Comparison of ENCODE assay signal across 24 mouse cellular contexts in genomic region chr4:34322841-34323240, GRCm38 (mm10).
DNase-seq lines count a peak whose midpoint lies in the region; ATAC-seq lines count a peak whose summit lies in the region.
"Had no signal": no experiment of that assay in that cellular context is flagged by ENCODE, and none has a peak within 500 bp of the region (broad histone marks: within the 10 kb centered on the region; RNA-seq: fewer than 3 reads in every experiment).

No protein-coding gene starts in this region.

- H3K27ac ChIP-seq in intestine, embryonic 14.5 days (ENCODE audit: low read depth): no peak overlapping the region
- no peak overlapping the region for H3K27ac ChIP-seq in intestine, embryonic 16.5 days (ENCODE audit: low read length)
- H3K27ac ChIP-seq: embryonic facial prominence, embryonic 15.5 days; forebrain, embryonic 10.5 days; heart, adult 2 months; heart, embryonic 15.5 days; hindbrain, embryonic 14.5 days had no signal

- no peaks in the 10 kb centered on the region for H3K36me3 ChIP-seq in intestine, embryonic 14.5 days (ENCODE audit: control insufficient read depth, insufficient read depth, low read length)
- no peaks in the 10 kb centered on the region for H3K36me3 ChIP-seq in intestine, embryonic 16.5 days (ENCODE audit: control insufficient read depth, insufficient read depth, low read length)
- H3K36me3 ChIP-seq: embryonic facial prominence, embryonic 15.5 days; forebrain, embryonic 10.5 days; G1E; heart, embryonic 15.5 days had no signal

- DNase-seq in cerebellum, postnatal 4 days (ENCODE audit: low spot score in 2 of 2): no peak
- DNase-seq in intestine, embryonic 14.5 days (ENCODE audit: low spot score): peak; percentile 50
- DNase-seq in cerebellum, adult 9-11 months: peak; percentile 16
- DNase-seq in cerebellum, postnatal 36 days: peak; percentile 15 to 26
- DNase-seq in frontal cortex, postnatal 25 days (ENCODE audit: low spot score in 2 of 2): no peak
- DNase-seq: adrenal gland, adult 8-10 months; adrenal gland, postnatal 36 days; B cell, adult 2 months; embryo, embryonic 11 days; gastrocnemius, postnatal 14 days; heart, adult 2 months; heart, postnatal 14 days; kidney, adult 11 months had no signal

- ATAC-seq in cerebellum, adult (ENCODE audit: insufficient number of reproducible peaks, low FRiP score, low TSS enrichment): peak; percentile 75
- ATAC-seq in intestine, embryonic 14.5 days (replicated peaks; ENCODE audit: low FRiP score, low TSS enrichment, low read depth): no peak
- no peak for ATAC-seq in intestine, embryonic 16.5 days
- ATAC-seq: CD4-positive, CD25-positive, alpha-beta regulatory T cell, adult 4 months; forebrain, embryonic 14.5 days had no signal

- no peaks in the 10 kb centered on the region for H3K9me3 ChIP-seq in intestine, embryonic 14.5 days (ENCODE audit: control insufficient read depth, low read length)
- H3K9me3 ChIP-seq in intestine, embryonic 16.5 days (ENCODE audit: control insufficient read depth, low read length): no peaks in the 10 kb centered on the region
- H3K9me3 ChIP-seq: embryonic facial prominence, embryonic 15.5 days; forebrain, embryonic 10.5 days; G1E; heart, embryonic 15.5 days had no signal

- no peaks in the 10 kb centered on the region for H3K27me3 ChIP-seq in intestine, embryonic 14.5 days (replicated peaks; ENCODE audit: control insufficient read depth, insufficient read depth, low read length)
- no peaks in the 10 kb centered on the region for H3K27me3 ChIP-seq in intestine, embryonic 16.5 days (replicated peaks; ENCODE audit: control insufficient read depth, insufficient read depth, low read length)
- H3K27me3 ChIP-seq: embryonic facial prominence, embryonic 15.5 days; heart, embryonic 15.5 days had no signal

- H3K4me3 ChIP-seq in intestine, embryonic 14.5 days (ENCODE audit: low read depth, low read length): no peak overlapping the region
- H3K4me3 ChIP-seq in intestine, embryonic 16.5 days (ENCODE audit: low read length): no peak overlapping the region
- H3K4me3 ChIP-seq: embryonic facial prominence, embryonic 15.5 days; erythroblast, embryonic 14.5 days; forebrain, embryonic 10.5 days; heart, adult 2 months; heart, embryonic 15.5 days had no signal

- no peaks in the 10 kb centered on the region for H3K4me1 ChIP-seq in intestine, embryonic 14.5 days (replicated peaks; ENCODE audit: control insufficient read depth, insufficient read depth, low read length)
- H3K4me1 ChIP-seq in intestine, embryonic 16.5 days (ENCODE audit: control insufficient read depth, insufficient read depth, low read length): no peaks in the 10 kb centered on the region

- H3K9ac ChIP-seq in intestine, embryonic 14.5 days (ENCODE audit: low read length): no peak overlapping the region
- no peak overlapping the region for H3K9ac ChIP-seq in intestine, embryonic 16.5 days (ENCODE audit: low read depth, low read length)
- H3K9ac ChIP-seq: embryonic facial prominence, embryonic 15.5 days; heart, embryonic 15.5 days; hindbrain, embryonic 14.5 days had no signal

- no peak overlapping the region for H3K4me2 ChIP-seq in intestine, embryonic 14.5 days (ENCODE audit: low read length)
- H3K4me2 ChIP-seq in intestine, embryonic 16.5 days (ENCODE audit: low read depth, low read length): no peak overlapping the region
- H3K4me2 ChIP-seq: embryonic facial prominence, embryonic 15.5 days; heart, embryonic 11.5 days; heart, embryonic 15.5 days; hindbrain, embryonic 14.5 days had no signal

- WGBS in intestine, embryonic 14.5 days: 71% methylated on average over 3 of the region's 3 CpGs
- 58% methylated on average over 3 of the region's 3 CpGs for WGBS in intestine, embryonic 16.5 days

Comparison
In these comparisons a context has a peak if more than half of its experiments do, and no peak if none do; other contexts are left out.
1. DNase-seq: peak in intestine, embryonic 14.5 days (single experiment), cerebellum, adult 9-11 months (single experiment) and cerebellum, postnatal 36 days (2 of 2); none in cerebellum, postnatal 4 days (0 of 2) and frontal cortex, postnatal 25 days (0 of 2).